Mouse (Mus musculus) leukemia stem cell, adult 10-12 weeks (primary cell): Measurements from ENCODE around the gene Adam17. TPM values are rescaled to one million over a fixed set of nuclear protein-coding genes. Genes with fewer than 3 reads are reported as not detected.

Experiments used
- polyA plus RNA-seq: library from polyadenylated mRNA; stranded (reverse); fragments of >175 nt; gene quantifications from 2 replicates; pipeline ENCODE4 v1.2.3, GENCODE M21; 2012; ENCODE audit warnings: low replicate concordance

The Adam17 gene
- polyA plus RNA-seq, result 14.0 and 20.8 TPM in 2 replicates

DNA sequence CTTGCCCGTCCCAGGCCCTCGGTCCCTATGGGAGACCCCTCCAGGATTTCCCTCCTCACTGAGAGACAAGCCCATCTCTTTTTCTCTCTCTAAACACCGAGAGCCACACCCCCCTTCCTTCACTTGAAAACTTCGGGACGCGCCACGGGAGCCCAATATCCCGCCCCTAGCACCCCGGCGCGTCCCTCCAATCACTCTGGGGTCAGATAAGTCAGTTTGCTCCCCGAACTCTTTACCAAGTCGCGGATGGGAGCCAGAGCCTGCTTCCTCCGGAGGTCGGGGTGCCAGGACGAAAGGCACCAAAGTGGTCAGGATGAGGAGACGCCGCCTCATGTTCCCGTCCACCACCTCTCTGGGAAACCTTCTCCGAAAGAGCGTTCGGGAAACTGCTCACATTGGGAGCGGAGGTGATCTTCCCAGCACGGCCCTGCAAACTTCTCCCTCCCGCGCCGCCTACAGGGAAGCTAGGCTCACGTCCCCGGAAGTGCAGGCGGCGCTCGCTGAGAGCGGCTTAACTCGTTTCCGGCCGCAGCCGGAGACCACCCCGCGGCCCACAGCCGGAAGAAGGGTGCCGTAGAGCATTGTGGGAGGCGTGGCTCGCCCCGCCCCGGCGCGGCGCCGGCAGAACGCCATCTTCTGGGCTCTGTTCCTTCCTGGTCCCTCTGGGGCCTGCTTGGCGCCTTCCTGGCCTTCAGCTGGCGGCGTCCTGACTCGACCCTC, at the start of gene Adam17:
Adam17 (minus strand) TSS at position 533 of the 720 bp plus-strand sequence.

DNA sequence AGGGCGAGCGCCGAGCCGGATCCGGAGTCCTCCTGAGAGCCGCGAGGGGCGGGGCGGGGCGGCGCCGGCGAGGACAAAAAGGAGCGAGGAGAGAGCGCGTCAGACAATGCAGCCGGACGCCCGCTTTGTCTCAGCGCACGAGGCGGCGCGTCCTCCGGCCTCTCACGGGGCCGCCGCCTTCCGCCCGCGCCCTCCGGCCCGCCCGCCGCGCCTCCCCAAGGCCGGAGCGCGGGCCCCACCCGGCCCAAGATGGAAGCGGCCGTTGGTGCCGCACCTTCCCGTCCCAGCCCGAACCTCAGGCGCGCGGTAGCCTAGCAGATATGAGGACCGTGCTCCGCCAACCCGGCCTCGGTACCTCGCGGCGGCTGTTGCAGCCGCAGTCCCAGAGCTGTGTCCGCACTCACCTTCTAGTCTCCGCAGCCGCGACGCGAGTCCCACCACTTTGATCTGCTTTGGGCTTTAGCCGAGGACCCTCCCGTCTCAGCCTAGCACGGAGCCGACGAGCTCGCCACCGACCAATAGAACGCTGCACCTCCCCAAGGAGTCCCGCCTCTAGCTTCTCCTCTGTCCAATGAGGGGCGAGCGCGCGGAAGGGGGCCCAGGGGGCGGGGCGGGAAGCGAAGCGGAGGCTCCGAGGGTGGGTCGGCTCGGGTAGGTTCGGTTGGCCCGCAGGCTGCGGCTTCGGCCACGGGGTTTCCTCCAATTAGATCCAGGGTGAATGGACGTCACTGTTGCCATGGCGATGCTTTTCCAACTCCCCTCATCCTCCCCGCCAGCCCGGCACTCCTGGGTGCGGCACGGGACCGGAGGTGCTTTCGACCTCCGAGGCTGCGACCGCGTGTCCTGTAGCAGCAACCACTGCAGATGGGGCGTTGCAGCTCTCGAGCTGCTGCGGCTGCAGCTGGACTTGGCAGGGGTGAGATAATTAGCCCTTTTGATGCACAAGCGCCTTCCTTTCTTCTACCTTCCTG, 44.0 kb upstream of the Adam17 start, which contains the start of gene Ywhaq:
Ywhaq (minus strand) TSS at position 538 of the 971 bp plus-strand sequence.

DNA sequence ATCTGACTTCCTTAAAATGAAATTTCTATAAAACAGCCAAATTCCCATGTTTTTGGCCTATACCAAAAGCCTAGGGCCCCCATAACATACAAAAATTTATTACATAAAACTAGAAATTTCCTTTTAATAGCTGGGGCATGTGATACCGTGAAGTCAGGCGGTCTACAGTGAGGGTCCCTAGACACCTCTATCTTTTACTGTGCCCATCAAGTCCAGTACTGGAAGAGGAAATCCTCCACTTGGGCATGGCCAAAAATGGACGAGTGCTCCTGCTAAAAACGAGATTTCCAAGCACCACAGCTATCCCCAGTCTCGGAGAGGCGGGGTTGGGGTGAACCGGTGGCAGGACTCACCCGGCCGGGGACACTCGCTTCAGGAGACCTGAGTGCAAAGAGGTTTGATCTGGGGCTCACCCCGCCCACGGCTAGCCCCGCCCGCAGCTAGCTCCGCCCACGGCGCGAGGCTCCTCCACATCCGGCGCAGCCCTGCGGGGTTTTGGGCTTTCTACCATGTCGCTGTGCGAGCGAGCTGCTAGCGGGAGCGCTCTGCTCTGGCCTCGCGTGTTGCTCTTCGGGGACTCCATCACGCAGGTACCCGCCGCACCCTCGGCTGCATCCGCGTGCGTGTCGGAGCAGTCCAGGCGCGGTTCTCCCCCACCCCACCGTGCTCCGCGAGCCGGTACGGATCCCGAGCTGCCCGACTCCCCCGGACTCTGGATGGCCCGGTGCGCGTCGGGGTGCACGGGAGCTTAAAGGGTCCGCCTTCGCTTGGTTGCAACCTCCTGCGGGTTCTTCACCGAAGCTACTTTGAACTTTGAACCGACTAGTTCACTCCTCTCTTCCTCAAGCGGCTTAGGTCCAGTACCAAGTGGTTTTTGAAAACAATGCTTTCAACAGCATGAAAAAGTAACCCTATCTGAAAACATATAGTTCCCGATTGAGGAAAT, 57.2 kb downstream of the Adam17 start, which contains the start of gene Iah1:
Iah1 (plus strand) TSS at position 467 of the 946 bp plus-strand sequence.

DNA sequence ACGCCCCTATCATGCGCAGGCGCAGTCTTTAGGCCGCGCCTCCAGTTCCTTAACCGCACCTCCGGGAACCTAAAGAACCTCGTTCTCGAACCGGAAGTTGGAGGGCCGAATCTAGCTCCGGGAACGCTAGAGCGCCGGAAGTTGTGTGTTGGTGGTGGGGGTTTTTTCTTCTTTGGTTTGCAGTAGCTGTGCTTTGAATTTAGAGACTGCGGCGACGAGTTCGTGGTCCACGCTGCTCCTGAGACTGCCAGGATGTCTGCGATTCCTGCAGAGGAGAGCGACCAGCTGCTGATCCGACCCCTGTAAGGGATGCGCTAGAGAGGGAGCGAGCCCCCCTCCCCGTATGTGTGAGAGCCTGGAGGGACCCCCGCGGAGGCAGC, 87.2 kb downstream of the Adam17 start, which contains the start of gene Itgb1bp1:
Itgb1bp1 (minus strand) TSS at position 42 of the 380 bp plus-strand sequence.

DNA sequence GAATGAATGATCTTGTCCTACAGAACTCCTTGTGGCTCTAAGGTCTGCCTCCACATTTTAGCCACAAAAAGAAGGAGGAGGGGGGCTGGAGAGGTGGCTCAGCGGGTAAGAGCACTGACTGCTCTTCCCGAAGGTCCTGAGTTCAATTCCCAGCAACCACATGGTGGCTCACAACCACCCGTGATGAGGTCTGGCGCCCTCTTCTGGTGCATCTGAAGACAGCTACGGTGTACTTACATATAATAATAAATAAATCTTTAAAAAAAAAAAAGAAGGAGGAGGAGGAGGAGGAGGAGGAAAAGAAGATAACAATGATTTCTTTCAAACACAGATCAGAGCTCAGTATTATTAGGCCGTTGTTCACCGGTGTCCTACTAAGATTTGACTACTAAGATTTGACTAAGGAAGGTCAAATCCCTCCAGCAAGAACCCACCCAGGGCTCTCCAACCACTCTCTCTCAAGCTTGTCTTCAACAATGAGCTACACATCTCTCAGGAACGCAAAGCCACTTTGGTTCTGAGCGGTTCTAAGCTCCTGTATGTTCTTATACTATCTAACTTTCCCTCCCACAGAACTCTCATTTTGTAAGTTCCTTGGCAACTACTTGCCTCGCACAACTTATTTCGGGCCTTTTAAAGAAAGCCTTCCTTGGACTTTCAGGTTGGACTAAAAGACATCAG, 88.5 kb downstream of the Adam17 start, which contains the start of gene Cpsf3:
Cpsf3 (plus strand) TSS at position 631 of the 681 bp plus-strand sequence.

Other genes with a start within 250 kb of the Adam17 start
- gene Cpsf3, start 88.2 kb downstream of the Adam17 start, polyA plus RNA-seq, result 2.4 and 3.6 TPM in 2 replicates
- 7.4 and 13.6 TPM in 2 replicates for gene Itgb1bp1, start 87.3 kb downstream of the Adam17 start, polyA plus RNA-seq
- gene Iah1, start 57.2 kb downstream of the Adam17 start, polyA plus RNA-seq, result 56.7 and 62.6 TPM in 2 replicates
- gene Ywhaq, start 44.0 kb upstream of the Adam17 start, polyA plus RNA-seq, result 41.3 and 87.3 TPM in 2 replicates